Mouse (Mus musculus) lung, postnatal 25 days (tissue): ENCODE data around the gene Rnf145.

ENCODE experiments used
- DNase-seq: peaks from one replicate; pipeline ENCODE4 v3.0.0; 2022; ENCODE audit warnings: low spot score

Rnf145 gene

GRCm38 (mm10) chr11:44509906-44510305, 8.9 kb upstream of the Rnf145 start:
- DNase-seq, result no peak

- no peak for DNase-seq
Observed at GRCm38 (mm10) chr11:44510371-44510770, 8.4 kb upstream of the Rnf145 start.

- DNase-seq, result no peak
Observed at GRCm38 (mm10) chr11:44512044-44513025, 6.4 kb upstream of the Rnf145 start.

- no peak for DNase-seq
Observed at GRCm38 (mm10) chr11:44513026-44513422, 5.7 kb upstream of the Rnf145 start.

GRCm38 (mm10) chr11:44514666-44515065, 4.1 kb upstream of the Rnf145 start:
- no peak for DNase-seq

- DNase-seq, result no peak
Observed at GRCm38 (mm10) chr11:44516362-44516761, 2.4 kb upstream of the Rnf145 start.

- DNase-seq, result no peak
Observed at GRCm38 (mm10) chr11:44517561-44518280, 1.0 kb upstream of the Rnf145 start.

- no peak for DNase-seq
Observed at GRCm38 (mm10) chr11:44519096-44519949, 559 bp downstream of the Rnf145 start.

GRCm38 (mm10) chr11:44519950-44520761, 1.4 kb downstream of the Rnf145 start:
- DNase-seq, result peak; percentile 83

GRCm38 (mm10) chr11:44522594-44522993, 3.8 kb downstream of the Rnf145 start:
- no peak for DNase-seq

GRCm38 (mm10) chr11:44525765-44526164, 7.0 kb downstream of the Rnf145 start:
- DNase-seq, result no peak

GRCm38 (mm10) chr11:44526654-44527263, 8.0 kb downstream of the Rnf145 start:
- DNase-seq, result no peak

- DNase-seq, result no peak
Observed at GRCm38 (mm10) chr11:44528560-44529199, 9.9 kb downstream of the Rnf145 start.

- DNase-seq, result peak; percentile 80
Observed at GRCm38 (mm10) chr11:44529200-44529599, 10.4 kb downstream of the Rnf145 start.

GRCm38 (mm10) chr11:44529716-44530115, 11.0 kb downstream of the Rnf145 start:
- DNase-seq, result no peak

GRCm38 (mm10) chr11:44530382-44530781, 11.6 kb downstream of the Rnf145 start:
- no peak for DNase-seq

GRCm38 (mm10) chr11:44530867-44531266, 12.1 kb downstream of the Rnf145 start:
- no peak for DNase-seq

- peak; percentile 65 for DNase-seq
Observed at GRCm38 (mm10) chr11:44531617-44532016, 12.9 kb downstream of the Rnf145 start.

- DNase-seq, result no peak
Observed at GRCm38 (mm10) chr11:44532846-44533781, 14.3 kb downstream of the Rnf145 start.
